Mouse (Mus musculus) mouse embryonic stem cell (cell line): ENCODE results near the gene Gpr160.

ENCODE experiments used
- in situ Hi-C, 2 experiments: fragments of 300-500 bp; cut with MboI; formaldehyde crosslinking; loops; 1 replicate in 1 of 2; 3 replicates in 1 of 2; pipeline ENCODE4 v1.14.3; 2019 to 2020; ENCODE audit warnings: low sequenced_read_pairs in 2 of 2, low pct_unique_long_range_greater_than_20kb in 1 of 2, mixed read lengths in 1 of 2; ENCODE audit not compliant: unreplicated experiment in 1 of 2

Gene Gpr160

DNA sequence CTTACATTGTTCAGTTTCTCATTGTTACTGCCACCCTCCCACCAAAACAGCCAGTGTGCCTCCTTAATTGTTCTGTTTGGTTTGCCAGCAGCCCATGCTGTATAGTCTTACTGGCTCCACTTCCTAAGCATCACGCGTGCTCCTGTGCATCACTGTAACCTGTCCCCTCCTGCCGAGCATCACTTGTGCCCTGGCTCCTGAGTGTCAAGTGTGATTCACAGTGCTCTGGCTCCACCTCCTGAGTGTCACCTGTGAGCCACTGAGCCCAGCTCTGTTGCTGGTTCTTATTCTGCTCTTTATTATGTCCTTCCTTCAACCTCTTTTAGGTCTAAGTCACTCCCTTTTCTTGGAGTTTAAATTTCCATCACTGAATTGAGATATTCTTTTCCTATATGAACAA lies 31.7 kb downstream of the Gpr160 start:
- in situ Hi-C loops = no loop called here

DNA sequence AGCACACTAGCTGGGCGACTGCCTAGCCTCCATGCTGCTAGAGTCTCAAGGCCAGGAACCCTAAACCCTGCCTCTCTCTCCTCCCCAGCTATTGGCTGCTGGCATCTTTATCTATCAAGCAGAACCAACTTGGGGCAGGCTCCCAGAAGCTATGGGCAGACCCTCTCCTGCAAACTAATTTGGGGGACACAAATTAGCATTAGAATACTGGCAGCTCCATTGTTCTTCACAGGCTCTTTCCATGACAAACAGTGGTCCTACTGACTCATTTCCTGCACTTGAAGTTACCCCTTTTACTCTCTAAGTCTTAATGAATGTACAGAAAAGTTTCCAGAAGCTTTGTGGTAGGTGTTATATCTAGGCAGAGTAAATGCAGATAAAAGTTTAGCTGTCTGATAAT lies 33.3 kb downstream of the Gpr160 start:
- in situ Hi-C loops = no loop called here

DNA sequence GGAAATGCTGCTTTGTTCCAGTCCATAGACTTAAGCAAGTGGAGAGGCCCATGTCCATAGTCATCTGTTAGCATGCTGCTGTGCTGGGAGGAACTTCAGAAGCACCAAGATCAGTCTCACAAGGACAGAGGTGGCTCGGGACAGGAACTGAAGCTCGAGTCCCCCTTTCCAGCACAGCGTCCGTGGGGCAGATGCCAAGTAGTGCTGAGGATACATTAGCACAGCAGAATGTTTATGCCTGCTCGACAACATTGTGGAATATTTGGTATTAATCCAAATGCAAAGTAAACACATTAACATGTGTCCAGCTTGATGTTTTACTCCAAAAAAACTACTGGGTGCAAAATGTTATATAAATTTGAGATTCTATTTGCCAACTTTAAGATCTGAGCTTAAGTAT lies 41.0 kb downstream of the Gpr160 start:
- in situ Hi-C loops = no loop called here

DNA sequence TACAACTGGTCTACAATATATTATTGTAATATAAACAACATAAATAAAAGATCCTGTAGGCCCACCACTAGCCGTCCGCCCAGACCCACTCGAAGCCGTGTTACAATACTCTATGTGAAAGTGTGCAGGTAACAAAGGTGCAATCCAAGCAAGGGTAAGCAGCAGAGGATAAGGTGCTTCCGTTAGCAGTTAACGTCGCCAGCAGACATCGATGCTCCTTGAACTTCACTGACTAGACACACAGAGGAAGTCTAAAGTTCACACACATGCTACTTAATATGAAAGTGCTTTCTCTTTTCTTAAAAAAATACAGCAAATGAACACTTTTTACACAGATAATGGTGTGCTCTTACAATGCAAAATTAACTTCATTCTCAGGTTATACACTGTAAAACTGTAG lies 43.7 kb downstream of the Gpr160 start:
- in situ Hi-C loops = no loop called here

DNA sequence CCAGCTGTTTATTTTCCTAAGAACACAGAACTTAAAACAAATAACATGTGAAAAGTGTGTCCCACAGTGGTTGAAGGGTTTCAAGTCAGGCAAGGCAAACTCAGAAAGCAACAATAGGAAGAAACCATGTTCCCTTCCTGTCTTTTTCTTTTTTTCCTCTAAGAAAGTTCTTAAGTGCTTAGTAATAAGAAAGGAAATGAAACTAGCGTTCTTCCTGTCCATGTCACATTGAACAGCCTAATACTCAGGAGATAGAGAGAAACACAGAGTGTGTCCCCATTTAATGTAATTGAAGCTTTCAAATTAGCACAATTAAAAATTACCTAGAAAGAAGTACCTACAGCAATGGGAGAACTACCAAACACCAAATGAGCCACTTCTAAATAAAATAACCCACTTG lies 48.9 kb downstream of the Gpr160 start:
- in situ Hi-C loops = no loop called here

DNA sequence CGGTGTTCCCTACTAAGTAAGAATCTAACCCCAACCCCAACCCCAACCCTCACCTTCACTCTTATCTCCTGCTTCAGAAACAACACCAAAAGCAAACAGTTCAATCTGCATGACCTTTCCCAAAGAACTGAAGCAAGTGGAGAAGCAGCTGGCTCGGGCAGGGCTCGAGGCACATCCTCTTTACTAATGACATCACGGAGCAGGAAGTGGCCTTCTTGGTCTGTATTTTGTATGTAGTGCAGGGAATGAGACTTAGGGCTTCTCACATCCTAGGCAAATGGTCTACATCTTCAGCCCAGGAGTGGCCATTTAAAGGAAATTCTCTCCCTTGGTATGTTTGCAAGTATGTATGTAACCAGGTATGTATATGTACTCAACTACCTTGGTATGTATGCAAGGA lies 61.4 kb downstream of the Gpr160 start:
- in situ Hi-C loops = no loop called here

DNA sequence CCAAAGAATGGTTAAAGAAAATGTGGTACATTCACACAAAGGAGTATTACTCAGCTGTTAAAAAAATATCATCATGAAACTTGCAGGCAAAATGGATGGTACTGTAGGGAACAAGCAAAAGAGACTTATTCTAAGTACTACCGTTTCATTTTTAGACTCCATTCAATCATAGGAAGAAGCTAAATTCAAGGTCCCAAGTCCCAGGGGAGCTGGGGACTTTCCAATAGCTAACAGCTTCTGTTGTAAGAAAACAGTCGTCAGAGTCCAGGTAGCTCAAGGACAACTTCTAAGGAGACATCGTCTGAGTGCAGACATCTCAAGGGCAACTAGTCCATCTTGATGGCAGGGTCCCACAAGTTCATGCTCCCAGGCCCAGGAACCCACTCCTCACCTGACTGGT lies 71.9 kb downstream of the Gpr160 start:
- in situ Hi-C loops = no loop called here

DNA sequence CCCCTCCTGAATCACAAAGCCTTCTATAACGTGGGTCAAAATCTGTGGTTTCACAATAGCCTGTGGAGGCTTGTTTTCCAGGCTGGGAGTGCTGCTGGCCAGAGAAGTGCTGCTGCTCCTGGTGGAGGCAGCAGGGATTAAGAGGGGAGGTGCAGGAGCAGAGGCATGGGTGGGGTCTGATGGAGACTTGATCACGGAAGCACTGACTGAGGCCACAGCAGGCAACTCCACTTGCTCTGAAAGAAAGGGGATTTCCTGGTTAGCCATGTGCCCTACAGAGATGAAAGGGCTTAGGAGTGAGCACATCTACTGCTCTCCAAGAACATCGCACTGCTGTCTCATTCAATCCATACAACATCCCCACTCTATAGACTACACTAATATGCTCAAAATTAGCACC lies 74.1 kb downstream of the Gpr160 start:
- in situ Hi-C loops = no loop called here

DNA sequence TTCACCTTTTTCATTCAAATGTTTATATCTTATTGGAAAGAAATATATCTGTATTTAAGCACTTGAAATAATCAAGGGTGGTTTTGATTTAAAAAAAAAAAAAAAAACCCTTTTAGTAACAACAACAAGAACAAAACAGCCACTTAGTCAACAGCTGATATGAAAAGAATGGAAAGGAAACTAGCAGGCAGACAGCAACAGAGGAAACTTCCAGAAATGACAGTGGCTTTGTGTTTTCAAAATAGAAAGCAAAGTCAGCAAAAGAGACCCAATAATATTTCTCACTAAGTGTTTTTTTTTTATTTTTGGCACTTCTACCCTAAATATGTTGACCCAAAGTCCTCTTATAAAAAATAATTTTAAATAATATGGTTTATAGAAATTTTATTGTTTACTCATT lies 78.6 kb downstream of the Gpr160 start:
- in situ Hi-C loops = no loop called here
